Mouse (Mus musculus) heart, postnatal 0 days (tissue): Measurements from ENCODE around the gene Cnot6l.

Experiments used
- CTCF ChIP-seq: IDR thresholded peaks from 2 replicates; pipeline ENCODE4 v1.5.1; 2016; ENCODE audit warnings: antibody characterized with exemption, control low read depth, low read depth
- EP300 ChIP-seq: IDR thresholded peaks from 2 replicates; pipeline ENCODE4 v1.6.1; 2016; ENCODE audit warnings: antibody characterized with exemption, low read depth

DNA sequence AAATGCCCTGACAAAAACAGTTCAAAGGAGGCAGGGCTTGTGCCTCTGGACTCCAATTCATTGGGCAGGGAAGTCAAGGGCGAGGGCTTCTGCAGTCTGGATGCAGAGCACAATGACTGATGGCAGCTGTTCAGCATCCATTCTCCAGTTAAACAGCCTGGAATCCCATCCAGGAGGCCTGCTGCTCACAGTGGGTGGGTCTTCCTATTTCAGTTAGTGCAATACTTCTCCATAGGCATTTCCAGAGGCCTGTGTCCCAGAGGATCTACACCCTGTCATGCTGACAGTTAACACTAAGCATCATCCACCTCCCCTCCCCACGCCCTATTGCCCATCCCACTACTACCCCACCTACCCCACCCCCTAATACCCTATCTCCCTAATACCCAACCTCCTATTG, 19.2 kb upstream of the Cnot6l start:
- TF ChIP-seq CTCF: no peak
- no peak for TF ChIP-seq EP300
